Mouse (Mus musculus): ENCODE data around the gene Rnf208. TPM values are rescaled to one million over a fixed set of nuclear protein-coding genes. Genes with fewer than 3 reads are reported as not detected.
A peak's percentile ranks its signal among the peaks of the same experiment; 100 is the strongest.

Gene Rnf208
- total and polyA plus RNA-seq, 2 experiments from 2014 or later = 157 to 240 TPM

- peaks cover 59% of the 10 kb centered on the region for H3K36me3 ChIP-seq (ENCODE audit: insufficient read depth, low read length)
- peak within 1 kb of the TSS; percentile 91 for H3K9ac ChIP-seq (replicated peaks; ENCODE audit: low read length, poor library complexity, severe bottlenecking)
- DNase-seq (ENCODE audit: low spot score) (peak; percentile 98), ATAC-seq (ENCODE audit: low FRiP score) (peak; percentile 93)
- WGBS = under 1% methylated on average over 51 of the region's 55 CpGs
- no peaks in the 10 kb centered on the region for H3K9me3 ChIP-seq (ENCODE audit: low read length)
- no peaks in the 10 kb centered on the region for H3K27me3 ChIP-seq (ENCODE audit: insufficient read depth, low read length)
- peak within 1 kb of the TSS; percentile 75 for H3K27ac ChIP-seq (ENCODE audit: low read depth, low read length)
- H3K4me3 ChIP-seq (ENCODE audit: low read depth, low read length) = peak within 1 kb of the TSS; percentile 78
- peak; percentile 50 for TF ChIP-seq CTCF (IDR thresholded peaks at IDR 0.05)
- peak within 1 kb of the TSS; percentile 94 for H3K4me2 ChIP-seq (ENCODE audit: low read depth, low read length, poor library complexity, severe bottlenecking)
- H3K4me1 ChIP-seq (ENCODE audit: insufficient read depth, low read length) = peaks cover 22% of the 10 kb centered on the region
Measured at GRCm38 (mm10) chr2:25271827-25272511, 29.9 kb downstream of the Rnf208 start, which contains the start of the genes Ssna1 and Anapc2. Gene Ssna1, minus strand, starts transcription at chr2:25272438. Gene Anapc2, plus strand, starts transcription at chr2:25272478.

DNA sequence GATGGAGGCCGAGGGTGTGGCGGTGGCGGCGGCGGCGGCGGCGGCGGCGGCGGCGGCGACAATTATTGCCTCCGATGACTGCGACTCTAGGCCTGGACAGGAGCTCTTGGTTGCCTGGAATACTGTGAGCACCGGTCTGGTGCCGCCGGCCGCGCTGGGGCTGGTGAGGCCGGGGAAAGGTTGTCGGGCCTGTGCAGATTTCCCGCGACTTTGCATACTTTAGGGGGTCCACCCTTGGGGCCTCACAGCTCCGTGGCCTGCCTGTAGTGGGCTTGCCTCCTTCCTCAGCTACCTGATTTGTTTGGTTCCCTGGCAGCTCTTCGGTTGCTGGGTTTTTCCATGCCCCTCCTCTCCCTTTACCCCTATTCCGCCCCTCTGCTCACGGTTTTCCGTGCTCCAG lies 30.5 kb downstream of the Rnf208 start:
- TF ChIP-seq CTCF (IDR thresholded peaks at IDR 0.05) = no peak
- Histone ChIP-seq H3K9ac (replicated peaks; ENCODE audit: low read length, poor library complexity, severe bottlenecking) (peak overlapping the region; percentile 91), H3K27ac (ENCODE audit: low read depth, low read length) (peak overlapping the region; percentile 75), H3K27me3 (ENCODE audit: insufficient read depth, low read length) (no peaks in the 10 kb centered on the region), H3K4me1 (ENCODE audit: insufficient read depth, low read length) (peaks cover 17% of the 10 kb centered on the region), H3K4me2 (ENCODE audit: low read depth, low read length, poor library complexity, severe bottlenecking) (peak overlapping the region; percentile 94), H3K9me3 (ENCODE audit: low read length) (no peaks in the 10 kb centered on the region), H3K4me3 (ENCODE audit: low read depth, low read length) (peak overlapping the region; percentile 78), H3K36me3 (ENCODE audit: insufficient read depth, low read length) (peaks cover 58% of the 10 kb centered on the region)
- no peak for DNase-seq (ENCODE audit: low spot score)
- WGBS = 0% methylated on average over 28 of the region's 29 CpGs
- peak; percentile 61 for ATAC-seq (ENCODE audit: low FRiP score)

DNA sequence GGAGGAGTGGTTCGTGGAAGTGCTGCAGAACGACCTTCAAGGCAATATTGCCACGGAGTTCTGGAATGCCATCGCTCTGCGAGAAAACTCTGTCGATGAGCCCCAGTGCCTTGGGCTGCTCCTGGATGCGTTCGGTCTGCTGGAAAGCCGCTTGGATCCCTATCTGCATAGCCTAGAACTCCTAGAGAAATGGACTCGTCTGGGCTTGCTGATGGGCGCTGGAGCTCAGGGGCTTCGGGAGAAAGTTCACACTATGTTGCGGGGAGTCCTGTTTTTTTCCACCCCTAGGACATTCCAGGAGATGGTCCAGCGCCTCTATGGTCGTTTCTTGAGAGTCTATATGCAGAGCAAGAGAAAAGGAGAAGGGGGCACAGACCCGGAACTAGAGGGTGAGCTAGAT lies 31.0 kb downstream of the Rnf208 start:
- peaks cover 62% of the 10 kb centered on the region for H3K36me3 ChIP-seq (ENCODE audit: insufficient read depth, low read length)
- H3K4me2 ChIP-seq (ENCODE audit: low read depth, low read length, poor library complexity, severe bottlenecking) = peak overlapping the region; percentile 94
- no peaks in the 10 kb centered on the region for H3K27me3 ChIP-seq (ENCODE audit: insufficient read depth, low read length)
- peak overlapping the region; percentile 75 for H3K27ac ChIP-seq (ENCODE audit: low read depth, low read length)
- WGBS = 40% methylated on average over 16 of the region's 16 CpGs
- no peak for DNase-seq (ENCODE audit: low spot score)
- H3K9ac ChIP-seq (replicated peaks; ENCODE audit: low read length, poor library complexity, severe bottlenecking) = peak overlapping the region; percentile 91
- H3K4me1 ChIP-seq (ENCODE audit: insufficient read depth, low read length) = peaks cover 17% of the 10 kb centered on the region
- peak overlapping the region; percentile 78 for H3K4me3 ChIP-seq (ENCODE audit: low read depth, low read length)
- no peak for TF ChIP-seq CTCF (IDR thresholded peaks at IDR 0.05)
- ATAC-seq (ENCODE audit: low FRiP score) = no peak
- no peaks in the 10 kb centered on the region for H3K9me3 ChIP-seq (ENCODE audit: low read length)

- Histone ChIP-seq H3K9me3 (ENCODE audit: low read length) (no peaks in the 10 kb centered on the region), H3K9ac (replicated peaks; ENCODE audit: low read length, poor library complexity, severe bottlenecking) (no peak overlapping the region), H3K4me2 (ENCODE audit: low read depth, low read length, poor library complexity, severe bottlenecking) (no peak overlapping the region), H3K4me1 (ENCODE audit: insufficient read depth, low read length) (no peaks in the 10 kb centered on the region), H3K4me3 (ENCODE audit: low read depth, low read length) (no peak overlapping the region), H3K27ac (ENCODE audit: low read depth, low read length) (no peak overlapping the region), H3K27me3 (ENCODE audit: insufficient read depth, low read length) (no peaks in the 10 kb centered on the region), H3K36me3 (ENCODE audit: insufficient read depth, low read length) (peaks cover 70% of the 10 kb centered on the region)
- 61% methylated on average over 13 of the region's 13 CpGs for WGBS
- ATAC-seq (ENCODE audit: low FRiP score) = no peak
- DNase-seq (ENCODE audit: low spot score) = peak; percentile 91
- TF ChIP-seq CTCF (IDR thresholded peaks at IDR 0.05) = peak; percentile 90
Measured at GRCm38 (mm10) chr2:25278928-25279882, 37.1 kb downstream of the Rnf208 start.

- Histone ChIP-seq H3K4me2 (ENCODE audit: low read depth, low read length, poor library complexity, severe bottlenecking) (no peak overlapping the region), H3K27ac (ENCODE audit: low read depth, low read length) (no peak overlapping the region), H3K9me3 (ENCODE audit: low read length) (no peaks in the 10 kb centered on the region), H3K4me3 (ENCODE audit: low read depth, low read length) (no peak overlapping the region), H3K4me1 (ENCODE audit: insufficient read depth, low read length) (0 out of 2 replicates have a peak, but pooled peaks cover 5% of the 10 kb centered on the region), H3K27me3 (ENCODE audit: insufficient read depth, low read length) (peaks cover 10% of the 10 kb centered on the region; the same call in 1 of the 2 replicates), H3K9ac (replicated peaks; ENCODE audit: low read length, poor library complexity, severe bottlenecking) (no peak overlapping the region), H3K36me3 (ENCODE audit: insufficient read depth, low read length) (peaks cover 40% of the 10 kb centered on the region)
- DNase-seq (ENCODE audit: low spot score) (no peak), ATAC-seq (ENCODE audit: low FRiP score) (no peak)
- TF ChIP-seq CTCF (IDR thresholded peaks at IDR 0.05) = no peak
- WGBS = 89% methylated on average over 2 of the region's 2 CpGs
Measured at GRCm38 (mm10) chr2:25285551-25285950, 43.5 kb downstream of the Rnf208 start.
